In the genomic region with DNA sequence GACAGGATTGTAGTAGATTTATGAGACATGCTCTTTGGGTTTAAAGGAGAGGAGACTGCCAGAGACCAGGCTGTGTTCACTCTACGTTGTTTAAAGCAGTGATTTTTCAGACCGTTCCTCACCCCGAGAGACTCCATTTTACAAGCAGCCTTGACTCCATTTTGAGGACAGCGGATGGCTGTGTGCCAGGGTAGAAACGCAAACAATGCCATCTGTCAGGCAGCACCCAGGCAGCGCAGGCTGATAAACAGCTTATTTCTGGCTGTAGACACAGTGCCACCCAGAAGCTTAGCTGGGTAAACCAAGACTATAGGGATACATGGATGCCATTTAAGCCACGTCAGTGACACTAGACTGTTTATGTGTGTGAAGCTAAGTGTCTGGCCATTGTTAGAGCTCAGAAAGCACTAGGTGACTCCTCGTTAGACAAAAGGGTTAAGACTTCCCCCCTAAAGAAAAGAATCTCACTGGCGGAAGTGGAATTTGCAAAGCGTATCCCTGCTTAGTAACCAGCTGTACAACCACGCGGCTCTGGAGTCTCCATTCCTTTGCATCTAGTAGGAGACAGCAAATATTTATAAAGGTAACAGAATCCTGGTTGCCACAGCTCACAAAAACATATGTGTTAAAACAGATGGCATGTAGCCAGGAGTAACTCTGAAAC, we compare ENCODE assay signal across 7 mouse cellular contexts. TPM values are rescaled to one million over a fixed set of nuclear protein-coding genes. Genes with fewer than 3 reads are reported as not detected.
DNase-seq lines count a peak whose midpoint lies in the region; ATAC-seq and TF ChIP-seq lines count a peak whose summit lies in the region.

No protein-coding gene starts in this region.

- no peak overlapping the region for H3K9ac ChIP-seq in ES-E14 (ENCODE audit: insufficient read depth, low read depth, low read length, poor library complexity, severe bottlenecking)
- H3K9ac ChIP-seq in embryonic facial prominence, embryonic 13.5 days, result no peak overlapping the region
- H3K9ac ChIP-seq in midbrain, embryonic 13.5 days (replicated peaks), result peak overlapping the region; percentile 28

- no peak overlapping the region for H3K4me3 ChIP-seq in ES-E14 (ENCODE audit: insufficient read depth in 1 of 2, low read depth in 1 of 2, low read length in 2 of 2, poor library complexity in 1 of 2, severe bottlenecking in 1 of 2)
- H3K4me3 ChIP-seq in embryonic facial prominence, embryonic 13.5 days, result no peak overlapping the region
- H3K4me3 ChIP-seq in midbrain, embryonic 13.5 days (replicated peaks), result 0 out of 2 replicates have a peak overlapping the region, but pooled peaks have one; percentile 10

- CTCF ChIA-PET in Patski (lab: Charles Lee), result interaction anchor here (0.9 to 1.7 kb wide), 6 partner anchors 17 to 956 kb away, joined by 3 to 7 read pairs (median 3); no protein-coding TSS in a partner anchor

- H3K9me3 ChIP-seq in ES-E14 (ENCODE audit: control insufficient read depth, insufficient read depth, low read depth, low read length), result no peaks in the 10 kb centered on the region
- no peaks in the 10 kb centered on the region for H3K9me3 ChIP-seq in embryonic facial prominence, embryonic 13.5 days
- no peaks in the 10 kb centered on the region for H3K9me3 ChIP-seq in midbrain, embryonic 13.5 days

- H3K4me1 ChIP-seq in ES-E14 (ENCODE audit: control insufficient read depth in 2 of 2, insufficient read depth in 2 of 2, low read length in 2 of 2, poor library complexity in 1 of 2), result no peaks in the 10 kb centered on the region
- peaks cover 6% of the 10 kb centered on the region for H3K4me1 ChIP-seq in embryonic facial prominence, embryonic 13.5 days
- peaks cover 10% of the 10 kb centered on the region; the same call in 1 of the 2 replicates for H3K4me1 ChIP-seq in midbrain, embryonic 13.5 days (replicated peaks)

- H3K27ac ChIP-seq in ES-E14 (ENCODE audit: insufficient read depth, low read depth, low read length, poor library complexity, severe bottlenecking), result no peak overlapping the region
- H3K27ac ChIP-seq in embryonic facial prominence, embryonic 13.5 days, result peak overlapping the region; percentile 45; the same call in 1 of the 2 replicates
- H3K27ac ChIP-seq in midbrain, embryonic 13.5 days, result peak overlapping the region; percentile 82

- POLR2A ChIA-PET in Patski (lab: Charles Lee), result interaction anchor here (0.7 kb wide), 1 partner anchor 610 kb away, joined by 3 read pairs; no protein-coding TSS in a partner anchor

- DNase-seq in ES-E14 (ENCODE audit: low read depth, low spot score) (no peak), Patski (ENCODE audit: low read depth, low spot score) (no peak)
- peak; percentile 84 for DNase-seq in layer of hippocampus, adult 9-11 months
- peak; percentile 63 for DNase-seq in testis, postnatal 10 days (ENCODE audit: low spot score)

- H3K27me3 ChIP-seq in Patski, result no peaks in the 10 kb centered on the region
- H3K27me3 ChIP-seq in embryonic facial prominence, embryonic 13.5 days, result no peaks in the 10 kb centered on the region
- H3K27me3 ChIP-seq in midbrain, embryonic 13.5 days, result no peaks in the 10 kb centered on the region

- in situ Hi-C loops in ES-E14 (cut with MboI; ENCODE audit: low sequenced_read_pairs in 2 of 2, unreplicated experiment in 2 of 2) (no loop called here), Patski (cut with MboI; ENCODE audit: low pct_unique_long_range_greater_than_20kb) (no loop called here)

- no peaks in the 10 kb centered on the region for H3K36me3 ChIP-seq in ES-E14 (ENCODE audit: control insufficient read depth, insufficient read depth, low read length, poor library complexity, severe bottlenecking)
- H3K36me3 ChIP-seq in embryonic facial prominence, embryonic 13.5 days, result peaks cover 4% of the 10 kb centered on the region; the same call in 1 of the 2 replicates
- no peaks in the 10 kb centered on the region for H3K36me3 ChIP-seq in midbrain, embryonic 13.5 days

- no peak for ATAC-seq in Patski
- no peak for ATAC-seq in embryonic facial prominence, embryonic 13.5 days (ENCODE audit: insufficient number of reproducible peaks, insufficient read depth, low FRiP score, low TSS enrichment, low read depth)
- ATAC-seq in midbrain, embryonic 13.5 days, result peak; percentile 94
- ATAC-seq in megakaryocyte, adult 5-6 weeks (ENCODE audit: poor library complexity, severe bottlenecking), result no peak

- 48% methylated on average over 12 of the region's 12 CpGs for WGBS in embryonic facial prominence, embryonic 13.5 days
- WGBS in midbrain, embryonic 13.5 days, result 34% methylated on average over 12 of the region's 12 CpGs

- TF ChIP-seq CTCF in Patski (IDR thresholded peaks at IDR 0.05), result peak; percentile 4

- peak overlapping the region; percentile 44 for H3K4me2 ChIP-seq in embryonic facial prominence, embryonic 13.5 days
- H3K4me2 ChIP-seq in midbrain, embryonic 13.5 days (replicated peaks), result peak overlapping the region; percentile 44

TF ChIP-seq in ES-E14, 5 proteins besides CTCF, POLR2A, EP300 and RAD21:
- TF ChIP-seq HCFC1 (IDR thresholded peaks at IDR 0.05; ENCODE audit: borderline replicate concordance, insufficient read depth, low read length) (no peak), ZC3H11A (IDR thresholded peaks at IDR 0.05; ENCODE audit: borderline replicate concordance, low read depth, low read length) (peak; percentile 39; the same call in 1 of the 2 replicates)

RNA-seq across cellular contexts. Expression of gene Cep78, which starts 12.2 kb away (rescaled TPM):
- 19.5 and 20.5 TPM in 2 replicates for total RNA-seq in ES-E14 (2012; rRNA removed)
- 13.7 TPM for polyA plus RNA-seq in Patski (2021)
- 30.0 and 33.0 TPM in 2 replicates for polyA plus RNA-seq in embryonic facial prominence, embryonic 13.5 days (2015; fragmentation: Nextera tagmentation; extraction: Ambion mirVana)
- polyA plus RNA-seq in midbrain, embryonic 13.5 days (2015; fragmentation: Nextera tagmentation; extraction: Ambion mirVana), result 43.3 and 45.4 TPM in 2 replicates
- total RNA-seq in megakaryocyte, adult 5-6 weeks (2015), result 11.7 and 12.1 TPM in 2 replicates
- 13.4 and 13.8 TPM in 2 replicates for total RNA-seq in megakaryocyte, adult 5-6 weeks (2017)

RNA-seq across cellular contexts. Expression of gene Psat1, which starts 49.9 kb away (rescaled TPM):
- 183 and 203 TPM in 2 replicates for total RNA-seq in ES-E14 (2012; rRNA removed)
- polyA plus RNA-seq in Patski (2021), result 125 TPM
- 75.1 and 98.9 TPM in 2 replicates for polyA plus RNA-seq in embryonic facial prominence, embryonic 13.5 days (2015; fragmentation: Nextera tagmentation; extraction: Ambion mirVana)
- 122 and 125 TPM in 2 replicates for polyA plus RNA-seq in midbrain, embryonic 13.5 days (2015; fragmentation: Nextera tagmentation; extraction: Ambion mirVana)
- 82.6 and 86.8 TPM in 2 replicates for total RNA-seq in megakaryocyte, adult 5-6 weeks (2015)
- total RNA-seq in megakaryocyte, adult 5-6 weeks (2017), result 56.3 and 58.2 TPM in 2 replicates

Comparison
In these comparisons a context has a peak if more than half of its experiments do, and no peak if none do; other contexts are left out.
1. DNase-seq: peak in layer of hippocampus, adult 9-11 months (single experiment) and testis, postnatal 10 days (single experiment); none in ES-E14 (single experiment) and Patski (single experiment).